Mouse (Mus musculus): Measurements from ENCODE around the gene Sf3a1.
"Not testable (repeated sequence)": the region's sequence is repeated elsewhere in the genome, so short reads cannot be mapped to it uniquely, and the experiment has no call there.

Gene Sf3a1

GRCm38 (mm10) chr11:4185480-4185879 lies 25.3 kb downstream of the Sf3a1 start:
- not testable (repeated sequence) for DNase-seq (ENCODE audit: low spot score in 2 of 2)

- DNase-seq (ENCODE audit: low spot score in 2 of 2) = peak; percentile 97 to 98
Observed at GRCm38 (mm10) chr11:4186486-4187317, 26.6 kb downstream of the Sf3a1 start, which contains the start of gene Tbc1d10a. TSS of gene Tbc1d10a (plus strand) at chr11:4186789.

GRCm38 (mm10) chr11:4187318-4187700 lies 27.2 kb downstream of the Sf3a1 start:
- no peak for DNase-seq (ENCODE audit: low spot score in 2 of 2)

GRCm38 (mm10) chr11:4189182-4189581 lies 29.0 kb downstream of the Sf3a1 start:
- DNase-seq (ENCODE audit: low spot score in 2 of 2) = no peak

GRCm38 (mm10) chr11:4190677-4191076 lies 30.5 kb downstream of the Sf3a1 start:
- DNase-seq (ENCODE audit: low spot score in 2 of 2) = no peak

- DNase-seq (ENCODE audit: low spot score in 2 of 2) = no peak
Observed at GRCm38 (mm10) chr11:4192757-4193156, 32.6 kb downstream of the Sf3a1 start.

GRCm38 (mm10) chr11:4193420-4193819 lies 33.3 kb downstream of the Sf3a1 start:
- no peak for DNase-seq (ENCODE audit: low spot score in 2 of 2)

GRCm38 (mm10) chr11:4195597-4196031 lies 35.5 kb downstream of the Sf3a1 start:
- DNase-seq (ENCODE audit: low spot score in 2 of 2) = no peak

GRCm38 (mm10) chr11:4196636-4197035 lies 36.5 kb downstream of the Sf3a1 start:
- no peak for DNase-seq (ENCODE audit: low spot score in 2 of 2)

GRCm38 (mm10) chr11:4197691-4198090 lies 37.5 kb downstream of the Sf3a1 start:
- no peak for DNase-seq (ENCODE audit: low spot score in 2 of 2)

GRCm38 (mm10) chr11:4201981-4202700 lies 42.0 kb downstream of the Sf3a1 start:
- DNase-seq (ENCODE audit: low spot score in 2 of 2) = no peak

GRCm38 (mm10) chr11:4202995-4203704 lies 43.0 kb downstream of the Sf3a1 start:
- no peak for DNase-seq (ENCODE audit: low spot score in 2 of 2)

- DNase-seq (ENCODE audit: low spot score in 2 of 2) = no peak
Observed at GRCm38 (mm10) chr11:4203705-4204074, 43.5 kb downstream of the Sf3a1 start.

GRCm38 (mm10) chr11:4205097-4205655 lies 45.0 kb downstream of the Sf3a1 start:
- DNase-seq (ENCODE audit: low spot score in 2 of 2) = no peak

- DNase-seq (ENCODE audit: low spot score in 2 of 2) = no peak
Observed at GRCm38 (mm10) chr11:4205951-4206350, 45.8 kb downstream of the Sf3a1 start.

GRCm38 (mm10) chr11:4206563-4206962 lies 46.4 kb downstream of the Sf3a1 start:
- no peak for DNase-seq (ENCODE audit: low spot score in 2 of 2)

- no peak for DNase-seq (ENCODE audit: low spot score in 2 of 2)
Observed at GRCm38 (mm10) chr11:4207655-4208054, 47.5 kb downstream of the Sf3a1 start.

GRCm38 (mm10) chr11:4209556-4209955 lies 49.4 kb downstream of the Sf3a1 start:
- DNase-seq (ENCODE audit: low spot score in 2 of 2) = peak in 1 of 2 experiments; percentile 16

- DNase-seq (ENCODE audit: low spot score in 2 of 2) = no peak
Observed at GRCm38 (mm10) chr11:4210786-4211185, 50.6 kb downstream of the Sf3a1 start.

GRCm38 (mm10) chr11:4213107-4213506 lies 53.0 kb downstream of the Sf3a1 start:
- no peak for DNase-seq (ENCODE audit: low spot score in 2 of 2)

GRCm38 (mm10) chr11:4214572-4214971 lies 54.4 kb downstream of the Sf3a1 start:
- no peak for DNase-seq (ENCODE audit: low spot score in 2 of 2)

- DNase-seq (ENCODE audit: low spot score in 2 of 2) = no peak
Observed at GRCm38 (mm10) chr11:4215061-4215460, 54.9 kb downstream of the Sf3a1 start.

Data from spleen, postnatal 14 days (tissue).